Mouse (Mus musculus) liver, adult 2 months (tissue): ENCODE measurements at regions not wholly inside any gene's neighbourhood (a gene's known extent, or its start where the extent isn't known, plus 50 kb on each side); places are given as distances from the start of the nearest gene placed in this dataset.

Experiments used
- CTCF ChIP-seq: fragments of 200-500 bp; IDR thresholded peaks from 2 replicates; pipeline ENCODE4 v1.5.1; 2011; ENCODE audit warnings: low read depth, low read length, control low read depth
- POLR2A ChIP-seq: fragments of 200-500 bp; IDR thresholded peaks from 2 replicates; pipeline ENCODE4 v1.6.1; 2011; ENCODE audit warnings: low read length, control low read depth; ENCODE audit not compliant: insufficient read depth; ENCODE audit errors: extremely low read depth

DNA sequence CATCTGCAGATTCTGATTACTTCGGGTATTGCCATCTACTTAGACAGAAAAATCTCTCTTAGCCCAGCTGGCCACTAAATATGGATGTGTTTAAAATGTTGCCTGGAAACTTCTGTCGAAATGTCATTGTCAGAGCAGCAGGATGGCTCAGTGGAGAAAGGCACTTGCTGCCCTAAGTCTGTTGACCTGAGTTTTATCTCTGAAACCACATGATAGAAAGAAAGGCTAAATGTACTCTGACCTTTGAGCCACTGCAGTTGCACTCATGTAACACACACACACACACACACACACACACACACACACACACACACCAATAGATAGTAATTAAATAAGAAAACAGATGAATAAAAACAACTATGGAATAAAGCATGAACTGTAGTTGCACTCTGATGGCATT lies 52.3 kb upstream of the Spata16 start:
- TF ChIP-seq POLR2A (no peak), CTCF (no peak)
